Mouse (Mus musculus): ENCODE data around the gene Actn1. TPM values are rescaled to one million over a fixed set of nuclear protein-coding genes. Genes with fewer than 3 reads are reported as not detected.

Actn1 gene
- total RNA-seq, 2 experiments from 2014 or later, result 30.0 to 38.8 TPM

DNA sequence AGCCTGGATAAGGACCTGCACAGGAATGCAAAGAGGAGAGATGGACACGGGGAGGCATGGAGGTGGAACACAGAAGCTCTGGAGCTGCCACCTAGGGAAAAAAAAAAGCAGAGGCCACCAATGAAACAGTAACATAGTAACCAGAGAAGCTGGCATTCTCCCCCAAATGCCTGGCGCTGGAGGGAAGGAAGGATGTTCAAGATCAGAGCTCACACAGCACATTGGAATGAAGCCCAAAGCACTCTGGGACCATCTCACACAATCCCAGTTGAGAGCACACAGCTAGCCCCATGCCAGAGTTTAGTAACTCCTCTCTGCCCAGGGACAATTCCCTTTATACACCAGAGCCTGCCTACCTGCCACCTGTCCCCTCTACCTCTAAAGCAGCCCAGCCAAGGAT is 34.1 kb downstream of the Actn1 start:
- no peak for DNase-seq

DNA sequence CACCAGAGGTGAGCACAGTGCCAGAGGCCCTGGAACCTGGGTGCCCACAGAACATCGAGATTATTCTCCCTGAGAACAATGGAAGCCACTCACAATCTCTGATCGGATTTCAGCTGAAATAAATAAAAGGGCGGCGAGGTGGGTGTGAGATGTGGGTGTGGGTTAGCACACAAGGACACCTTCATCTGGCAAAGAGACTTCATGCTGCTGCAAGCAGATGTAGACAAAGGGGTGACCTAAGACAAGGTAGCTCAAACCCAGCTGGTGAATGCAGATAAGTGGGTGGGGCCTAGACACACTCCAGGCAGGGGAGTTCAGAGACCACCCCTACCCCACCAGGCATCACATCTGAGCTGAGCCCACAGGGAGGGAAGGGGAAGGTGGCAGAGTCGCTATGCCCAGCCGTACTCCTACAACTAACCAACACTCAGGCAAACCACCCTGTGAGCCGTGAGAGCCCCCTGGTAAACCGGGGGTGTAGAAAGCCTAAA is 35.9 kb downstream of the Actn1 start:
- DNase-seq, result no peak

GRCm38 (mm10) chr12:80223511-80223910 is 36.7 kb downstream of the Actn1 start:
- DNase-seq, result peak; percentile 42

DNA sequence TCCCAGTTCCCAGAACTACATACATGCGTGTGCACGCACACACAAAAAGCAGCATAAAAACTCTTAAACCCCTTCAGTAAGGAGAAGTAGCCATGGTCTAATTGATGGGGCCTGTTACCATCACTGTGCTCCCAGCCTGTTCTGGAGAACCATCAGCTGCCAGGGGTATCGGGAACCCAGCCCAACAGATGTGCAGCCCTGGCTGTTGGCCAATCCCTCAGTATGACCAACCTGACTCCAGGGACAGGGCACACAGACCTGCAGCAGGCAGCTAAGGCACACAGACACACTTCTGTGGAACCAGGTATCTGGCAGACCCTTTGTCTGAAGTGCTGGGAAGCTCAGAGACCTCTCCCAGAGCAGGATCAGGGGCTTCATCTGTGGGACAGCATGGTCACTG is 37.7 kb downstream of the Actn1 start:
- peak; percentile 34 for DNase-seq

GRCm38 (mm10) chr12:80220260-80221038 is 39.7 kb downstream of the Actn1 start:
- no peak for DNase-seq

- no peak for DNase-seq
Observed at GRCm38 (mm10) chr12:80218784-80219183, 41.4 kb downstream of the Actn1 start.

GRCm38 (mm10) chr12:80218045-80218611 is 42.0 kb downstream of the Actn1 start:
- DNase-seq, result no peak

GRCm38 (mm10) chr12:80217049-80217448 is 43.1 kb downstream of the Actn1 start:
- no peak for DNase-seq

DNA sequence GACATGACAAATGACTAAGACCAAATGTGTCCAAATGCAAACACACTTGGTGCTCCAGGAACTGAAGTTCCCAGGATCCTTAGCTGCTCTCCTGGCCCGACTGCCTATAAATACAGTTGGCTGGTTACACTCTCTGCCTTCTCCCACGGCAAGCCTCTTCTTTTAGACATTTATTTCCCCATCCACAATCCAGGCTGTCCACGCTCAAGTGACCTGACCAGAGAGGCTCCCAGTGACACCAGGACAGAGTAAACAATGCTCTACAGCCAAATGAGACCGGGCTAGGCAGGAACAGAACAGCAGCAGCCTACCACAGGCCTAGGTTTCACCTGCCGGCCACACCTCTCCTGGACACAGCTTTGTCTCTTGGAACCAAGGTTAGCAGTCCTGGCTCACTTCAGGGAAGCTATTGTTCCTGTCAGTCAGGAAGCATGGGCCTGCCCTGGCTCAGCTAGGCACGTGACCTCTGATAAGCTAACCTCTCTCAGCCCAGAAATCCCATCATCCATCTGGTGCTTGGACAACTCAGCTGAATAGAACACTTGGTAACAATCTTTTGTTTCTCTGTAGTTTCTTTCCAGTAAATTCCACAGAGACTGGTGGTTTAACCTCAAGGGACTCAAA is 43.8 kb downstream of the Actn1 start:
- no peak for DNase-seq

- DNase-seq, result no peak
Observed at GRCm38 (mm10) chr12:80213810-80214209, 46.4 kb downstream of the Actn1 start.

GRCm38 (mm10) chr12:80213263-80213662 is 46.9 kb downstream of the Actn1 start:
- no peak for DNase-seq

- DNase-seq, result no peak
Observed at GRCm38 (mm10) chr12:80210791-80211612, 49.2 kb downstream of the Actn1 start.

DNA sequence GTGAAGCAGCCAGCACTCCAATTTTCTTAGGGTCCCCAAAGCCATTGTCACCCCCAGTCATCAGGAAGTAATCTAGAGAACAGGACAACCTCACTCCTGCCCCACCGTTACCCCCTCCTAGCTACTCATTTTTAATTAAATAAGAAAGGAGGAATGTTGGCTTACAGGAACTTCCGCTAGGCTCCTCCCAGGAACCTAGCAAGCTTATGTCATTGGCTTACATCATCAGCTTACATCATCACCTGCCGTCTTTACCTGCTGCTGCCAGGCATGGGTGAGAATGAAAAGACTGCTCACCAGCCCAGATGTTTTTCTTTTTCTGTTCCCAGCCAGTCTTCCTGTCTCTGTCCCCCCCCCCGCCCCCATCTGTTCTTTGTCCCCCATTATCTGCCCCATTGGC is 50.3 kb downstream of the Actn1 start:
- DNase-seq, result no peak

DNA sequence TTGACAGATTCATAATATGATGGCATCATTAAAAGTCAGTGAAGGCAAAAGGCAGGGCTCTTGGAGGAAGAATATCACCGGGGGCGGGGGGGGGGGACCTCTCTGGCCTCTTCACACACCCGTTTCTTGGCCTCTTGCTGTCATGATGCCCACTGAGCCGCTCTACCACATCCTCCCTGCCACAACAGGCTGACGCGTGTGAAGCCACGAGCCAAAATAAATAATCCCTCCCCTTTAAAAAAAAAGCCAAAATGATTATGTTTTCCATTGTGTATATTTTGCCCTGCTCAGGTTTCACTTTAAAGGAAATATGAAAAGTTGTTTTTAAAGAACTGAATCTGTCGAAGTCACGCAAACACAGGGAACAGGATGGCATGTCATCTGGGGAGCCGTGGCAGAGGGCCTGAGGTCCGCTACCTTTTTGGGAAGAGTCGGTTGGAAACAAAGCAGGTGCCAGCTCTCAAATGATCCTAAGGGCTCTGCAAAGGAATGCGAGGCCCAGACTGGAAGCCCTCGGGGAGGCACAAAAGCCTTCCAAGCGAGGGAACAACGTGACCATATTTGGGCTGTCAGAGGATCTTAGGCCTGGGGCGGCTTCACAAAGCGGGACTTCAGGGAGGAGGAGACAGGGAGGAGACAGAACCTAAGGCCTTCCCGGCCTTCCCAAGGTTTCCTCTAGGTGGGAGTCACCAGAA is 51.9 kb downstream of the Actn1 start:
- no peak for DNase-seq

- no peak for DNase-seq
Observed at GRCm38 (mm10) chr12:80203284-80203683, 56.9 kb downstream of the Actn1 start.

DNA sequence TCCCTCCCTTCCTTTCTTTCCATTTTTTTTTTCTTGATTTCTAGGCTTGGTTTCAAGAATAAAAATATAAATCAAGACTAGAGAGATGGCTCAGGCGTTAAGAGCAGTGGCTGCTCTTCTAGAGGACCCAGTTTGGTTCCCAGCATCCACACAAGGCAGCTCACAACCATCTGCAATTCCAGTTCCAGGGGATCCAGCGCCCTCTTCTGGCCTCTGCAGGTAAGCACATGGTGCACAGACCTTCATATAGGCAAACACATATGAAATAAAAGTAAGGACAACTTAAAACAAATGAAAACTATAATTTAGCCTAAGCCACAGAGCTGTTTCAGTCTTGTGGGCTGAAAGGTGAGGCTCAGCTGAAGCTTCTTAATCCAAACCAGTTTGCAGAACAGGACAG is 60.4 kb downstream of the Actn1 start:
- no peak for DNase-seq

DNA sequence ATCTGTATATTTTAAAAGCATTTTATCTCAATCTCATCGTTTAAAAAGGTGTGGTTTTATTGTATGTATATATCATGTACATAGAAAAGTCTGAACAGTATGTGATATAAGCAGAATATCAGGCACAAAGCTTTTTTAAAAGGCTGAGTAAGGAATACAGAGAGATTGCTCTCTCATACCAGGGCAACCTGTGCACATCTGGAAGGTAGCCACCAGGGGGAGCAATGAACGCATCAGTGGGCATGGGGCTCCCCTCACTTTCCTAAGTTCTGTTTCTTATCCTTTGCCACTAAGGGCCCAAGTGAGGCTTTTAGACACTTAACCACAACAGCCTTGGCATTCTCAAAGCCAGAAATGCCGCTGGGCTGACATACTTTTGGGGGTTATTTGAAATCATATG is 61.7 kb downstream of the Actn1 start:
- DNase-seq, result peak; percentile 72

DNA sequence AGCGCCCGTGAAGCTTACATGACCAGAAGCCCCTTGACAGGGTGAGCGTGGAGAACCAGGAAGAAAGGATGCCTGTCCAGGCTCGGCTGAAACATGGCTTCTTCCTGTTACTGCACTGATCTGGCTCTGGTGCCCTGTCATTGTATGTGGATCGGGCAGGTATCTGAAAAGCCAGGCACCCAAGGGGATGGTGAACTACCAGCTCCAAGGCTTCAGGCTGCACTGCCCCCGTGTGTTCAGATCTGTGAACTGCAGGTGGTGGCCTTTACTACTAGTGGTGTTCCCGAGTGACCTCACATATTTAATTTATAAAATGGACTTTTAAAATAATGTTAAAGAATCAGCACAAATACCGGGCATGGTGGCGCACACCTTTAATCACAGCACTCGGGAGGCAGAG is 62.8 kb downstream of the Actn1 start:
- DNase-seq, result peak; percentile 59

DNA sequence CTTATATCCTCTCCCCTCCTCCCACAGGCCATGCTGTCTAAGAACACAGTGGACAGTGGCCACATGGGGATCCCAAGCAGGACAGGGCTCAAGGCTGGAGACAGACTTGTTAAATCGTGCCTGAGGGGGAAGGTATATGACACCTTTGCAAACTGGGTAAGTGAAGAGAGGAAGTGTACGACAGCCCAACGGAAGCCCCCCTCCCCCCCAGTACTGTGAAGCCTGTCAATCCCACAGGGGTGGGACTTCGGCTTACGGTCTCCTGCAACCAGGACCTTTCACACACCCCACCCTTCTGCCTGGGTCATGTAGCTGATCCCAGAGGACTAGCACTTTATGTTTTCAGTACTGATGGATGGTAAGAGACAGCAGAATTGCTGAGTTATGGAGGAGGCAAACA is 68.4 kb downstream of the Actn1 start:
- DNase-seq, result no peak

GRCm38 (mm10) chr12:80191371-80191770 is 68.8 kb downstream of the Actn1 start:
- no peak for DNase-seq

DNA sequence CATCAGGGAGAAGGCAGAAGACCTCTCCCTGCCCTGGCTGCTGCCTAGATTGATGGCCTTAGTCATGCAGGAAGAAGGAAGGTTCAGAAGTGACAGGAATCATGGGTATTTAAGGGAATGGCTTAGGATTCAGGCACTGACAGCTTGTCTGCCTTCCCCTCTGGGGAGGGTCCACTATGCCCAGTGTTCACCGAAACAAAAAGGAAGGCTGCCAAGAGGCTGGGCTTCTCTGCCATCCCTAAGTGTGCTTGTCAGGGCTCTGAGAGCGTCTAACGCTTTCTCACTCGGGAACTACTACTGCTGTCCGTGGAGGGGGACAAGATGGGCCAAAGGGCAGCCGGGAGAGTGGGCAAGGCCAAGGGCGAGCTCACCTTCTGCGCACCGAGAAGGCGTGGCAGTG is 69.3 kb downstream of the Actn1 start:
- no peak for DNase-seq

GRCm38 (mm10) chr12:80184041-80184440 is 76.1 kb downstream of the Actn1 start:
- no peak for DNase-seq
